Mouse (Mus musculus): ENCODE results near the gene Unc5b.
"Not testable (repeated sequence)": the region's sequence is repeated elsewhere in the genome, so short reads cannot be mapped to it uniquely, and the experiment has no call there.

The Unc5b gene

GRCm38 (mm10) chr10:60752040-60753020 is 79.1 kb downstream of the Unc5b start, which contains the start of gene Slc29a3:
TSS of gene Slc29a3 (minus strand) at chr10:60752794.
- peak; percentile 96 to 99 for DNase-seq

GRCm38 (mm10) chr10:60747667-60748212 is 83.6 kb downstream of the Unc5b start:
- DNase-seq = no peak

- DNase-seq = peak in 1 of 2 experiments; percentile 38
Measured at GRCm38 (mm10) chr10:60746512-60746911, 84.9 kb downstream of the Unc5b start.

- no peak for DNase-seq
Measured at GRCm38 (mm10) chr10:60744543-60745290, 86.7 kb downstream of the Unc5b start.

DNA sequence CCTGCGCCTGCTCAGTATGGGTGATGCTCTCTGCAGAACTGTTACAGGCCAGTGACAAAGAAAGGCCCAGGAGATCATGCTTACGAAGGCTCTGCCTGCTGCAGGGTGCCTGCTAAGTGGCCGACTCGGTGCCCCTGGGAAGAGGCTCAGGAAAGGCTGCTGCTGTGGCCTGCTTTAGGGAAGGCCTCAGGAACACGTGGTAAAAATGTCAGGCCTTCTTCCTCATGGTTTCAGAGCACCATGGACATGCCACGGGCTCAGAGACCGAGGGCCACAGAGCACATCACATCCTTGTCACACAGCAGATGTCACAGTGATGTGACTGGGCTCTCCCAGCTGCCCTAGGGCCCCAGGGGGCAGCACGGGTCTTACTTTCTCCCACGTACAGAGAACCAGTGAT is 87.7 kb downstream of the Unc5b start:
- DNase-seq = no peak

DNA sequence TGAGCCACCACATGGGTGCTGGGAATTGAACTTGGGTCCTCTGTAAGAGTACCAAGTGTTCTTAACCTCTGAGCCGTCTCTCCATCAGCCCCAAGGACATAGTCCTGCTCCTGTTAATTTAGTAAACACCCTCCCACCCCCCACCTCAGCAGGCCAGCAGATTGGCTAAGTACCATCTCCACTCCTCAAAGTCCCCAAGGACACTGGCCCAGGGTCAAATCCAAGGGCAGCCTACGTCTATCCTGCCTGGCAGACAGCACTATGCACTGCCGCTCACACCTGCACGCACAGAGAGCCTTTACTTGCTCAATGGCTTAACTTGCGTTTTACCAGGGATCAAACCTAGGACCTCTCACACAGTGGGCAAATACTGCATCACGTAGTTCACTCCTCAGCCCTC is 88.4 kb downstream of the Unc5b start:
- no peak for DNase-seq

DNA sequence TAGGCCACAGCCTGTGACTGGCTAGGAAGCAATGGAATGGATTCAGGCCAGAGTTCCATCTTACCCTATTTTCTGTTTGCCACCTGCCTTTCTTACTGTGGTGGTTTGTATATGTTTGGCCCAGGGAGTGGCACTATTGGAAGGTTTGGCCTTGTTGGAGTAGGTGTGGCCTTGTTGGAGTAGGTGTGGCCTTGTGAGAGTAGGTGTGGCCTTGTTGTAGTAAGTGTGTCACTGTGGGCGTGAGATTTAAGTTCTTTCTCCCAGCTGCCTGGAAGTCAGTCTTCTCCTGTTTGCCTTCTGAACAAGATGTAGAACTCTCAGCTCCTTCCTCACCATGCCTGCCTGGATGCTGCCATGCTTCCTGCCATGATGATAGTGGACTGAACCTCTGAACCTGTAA is 89.1 kb downstream of the Unc5b start:
- not testable (repeated sequence) for DNase-seq

DNA sequence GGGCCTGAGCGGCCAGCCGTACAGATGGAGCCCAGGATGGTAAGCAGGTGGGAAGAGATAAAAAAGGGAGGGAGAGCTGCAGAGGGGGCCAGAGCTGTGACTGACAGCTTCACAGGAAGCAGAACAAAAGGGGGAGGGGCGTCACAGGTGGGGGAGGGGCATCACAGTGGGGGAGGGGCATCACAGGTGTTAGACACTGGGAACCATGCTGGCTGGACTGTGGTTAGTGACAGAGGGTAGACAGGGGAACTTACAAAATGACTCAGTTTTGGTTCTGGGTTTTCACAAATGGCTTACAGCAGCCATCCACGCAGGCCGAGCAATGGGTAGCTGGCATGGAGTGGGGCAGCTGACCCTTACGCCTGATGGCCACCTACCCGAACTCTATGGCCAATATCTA is 89.9 kb downstream of the Unc5b start:
- no peak for DNase-seq

DNA sequence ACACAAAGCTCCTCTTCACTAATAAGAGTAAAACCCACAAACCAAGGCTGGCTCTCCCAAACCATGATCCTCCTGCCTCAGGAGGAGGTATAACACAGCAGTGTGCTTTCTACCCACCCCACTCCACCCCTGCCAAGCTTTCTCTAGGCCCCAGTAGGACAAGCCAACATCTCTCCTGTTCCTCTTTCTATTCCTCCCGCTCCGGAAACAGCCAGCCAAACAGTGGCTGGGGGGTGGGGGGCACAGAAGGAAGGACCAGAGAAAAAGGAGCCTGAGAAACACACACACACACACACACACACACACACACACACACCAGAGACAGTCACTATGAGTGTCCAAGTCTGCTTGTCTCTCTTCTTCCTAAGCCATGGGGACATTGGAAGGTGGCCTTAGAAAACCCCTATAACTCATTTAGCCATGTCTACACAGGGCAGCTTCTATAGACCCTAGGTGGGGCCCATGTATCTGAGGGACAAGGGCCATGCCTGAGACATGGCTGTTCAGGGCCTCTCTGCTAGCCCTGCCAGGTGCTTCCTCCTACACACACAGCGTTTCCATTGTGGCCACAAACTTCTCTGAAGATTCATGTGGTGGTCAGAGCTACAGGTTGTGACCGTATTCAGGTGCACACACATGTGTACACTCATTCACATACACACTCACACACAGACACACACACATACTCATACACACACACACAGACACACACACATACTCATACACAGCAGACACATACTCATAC is 91.6 kb downstream of the Unc5b start:
- no peak for DNase-seq

- DNase-seq = no peak
Measured at GRCm38 (mm10) chr10:60737886-60738640, 93.3 kb downstream of the Unc5b start.

DNA sequence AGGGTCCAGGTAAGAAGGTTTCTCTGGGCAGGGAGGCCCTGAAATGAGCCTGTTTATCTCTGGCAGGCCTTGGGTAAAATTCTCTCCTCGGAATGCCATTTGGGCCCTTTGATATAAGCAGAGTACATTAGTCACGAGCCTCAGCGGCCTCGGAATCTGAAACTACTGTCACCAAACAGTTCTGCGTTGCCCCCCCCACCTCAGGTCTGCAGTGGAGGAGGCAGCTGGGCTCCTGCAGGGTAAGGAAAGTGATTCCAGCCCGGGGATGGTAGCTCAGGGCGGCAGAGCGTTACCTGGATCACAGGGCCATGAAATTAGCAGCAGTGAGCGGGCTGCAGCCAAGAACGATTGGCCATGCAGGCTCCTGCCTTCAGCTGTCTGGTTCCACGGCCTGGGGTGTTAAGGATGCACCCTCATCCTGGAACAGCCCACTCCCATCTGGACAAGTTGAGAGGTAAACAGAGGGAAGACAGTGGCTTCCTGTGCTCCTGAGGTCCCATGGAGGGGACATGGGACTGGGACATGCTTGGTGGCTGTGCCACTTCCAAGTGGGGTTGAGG is 94.1 kb downstream of the Unc5b start:
- no peak for DNase-seq

DNA sequence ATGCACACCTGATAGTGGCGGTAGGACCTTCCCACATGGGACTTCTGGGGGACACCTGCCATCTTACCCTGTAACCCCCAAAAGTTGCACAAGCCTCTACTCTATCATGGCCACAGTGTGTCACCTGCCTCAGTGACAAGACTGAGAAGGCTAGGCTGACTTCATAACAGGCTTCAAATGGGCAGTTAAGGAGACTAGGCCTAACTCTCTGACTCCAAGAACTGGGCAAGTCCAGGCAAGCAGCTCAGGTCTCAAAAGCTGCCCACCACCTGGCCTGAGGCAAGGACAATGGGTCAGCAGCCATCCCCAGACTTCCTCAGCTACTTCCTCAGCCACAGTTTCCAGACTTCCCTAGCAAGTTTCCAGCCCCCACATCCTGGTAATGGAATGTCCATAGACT is 95.6 kb downstream of the Unc5b start:
- no peak for DNase-seq

DNA sequence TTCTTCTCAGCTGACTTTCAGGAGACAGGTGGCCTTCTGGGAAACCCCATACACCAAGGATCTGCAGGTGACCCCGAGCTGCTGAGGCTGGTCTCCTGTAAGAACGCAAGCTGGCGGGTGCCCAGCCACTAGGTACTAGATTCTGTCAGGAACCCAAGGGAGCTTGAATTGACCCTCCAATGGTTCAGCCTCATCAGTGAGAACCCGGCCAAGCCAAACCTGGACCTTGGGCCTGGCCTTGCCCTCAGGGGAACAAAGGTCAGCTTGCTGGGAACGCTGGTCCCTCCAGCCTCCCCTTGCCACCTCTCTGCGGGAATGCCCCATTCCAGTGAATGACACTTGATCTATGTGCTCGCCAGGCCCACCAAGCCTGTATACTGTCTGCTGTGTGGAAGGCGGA is 97.9 kb downstream of the Unc5b start:
- no peak for DNase-seq

- DNase-seq = no peak
Measured at GRCm38 (mm10) chr10:60732397-60732861, 99.0 kb downstream of the Unc5b start.

GRCm38 (mm10) chr10:60731742-60732141 is 99.6 kb downstream of the Unc5b start:
- no peak for DNase-seq

DNA sequence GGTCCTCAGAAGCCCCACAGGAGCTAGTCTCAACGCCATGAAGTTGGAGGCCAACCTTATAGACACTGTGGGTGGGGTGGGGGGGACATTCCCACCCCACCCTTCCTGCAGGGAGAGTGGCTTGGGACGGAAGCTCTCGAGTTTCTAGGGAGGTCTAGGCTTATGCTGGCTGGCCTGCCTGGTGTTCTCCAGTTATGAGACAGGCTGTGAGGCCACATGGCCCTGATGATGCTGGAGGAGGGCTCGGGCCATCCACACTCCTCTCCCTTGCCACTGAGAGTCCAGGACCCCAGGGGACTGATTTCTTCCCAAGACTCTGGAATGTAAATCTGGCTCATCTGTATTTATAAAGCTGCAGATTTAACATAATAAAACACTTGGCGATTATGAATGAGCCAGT is 104.1 kb downstream of the Unc5b start:
- DNase-seq = peak in 1 of 2 experiments; percentile 33

GRCm38 (mm10) chr10:60726896-60727295 is 104.5 kb downstream of the Unc5b start:
- no peak for DNase-seq

DNA sequence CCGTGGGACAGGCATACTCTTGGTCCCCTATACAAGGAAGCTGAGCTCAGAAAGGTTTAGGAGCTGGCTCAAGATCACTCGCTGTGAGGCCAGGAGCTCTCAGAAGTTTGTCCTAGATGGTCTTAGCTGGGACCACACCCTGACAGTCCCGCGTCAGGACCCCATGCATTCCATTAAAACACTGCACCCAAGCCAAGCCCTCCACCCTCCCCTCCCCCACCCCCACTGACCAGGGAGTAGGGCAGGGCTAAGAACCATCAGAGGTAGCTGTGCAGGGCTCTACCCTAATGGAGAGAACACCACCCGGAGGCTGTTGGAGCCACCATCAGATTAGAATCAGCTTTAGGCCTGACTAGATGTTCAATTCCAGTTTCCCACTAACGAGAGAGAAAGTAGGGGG is 106.9 kb downstream of the Unc5b start:
- no peak for DNase-seq

DNA sequence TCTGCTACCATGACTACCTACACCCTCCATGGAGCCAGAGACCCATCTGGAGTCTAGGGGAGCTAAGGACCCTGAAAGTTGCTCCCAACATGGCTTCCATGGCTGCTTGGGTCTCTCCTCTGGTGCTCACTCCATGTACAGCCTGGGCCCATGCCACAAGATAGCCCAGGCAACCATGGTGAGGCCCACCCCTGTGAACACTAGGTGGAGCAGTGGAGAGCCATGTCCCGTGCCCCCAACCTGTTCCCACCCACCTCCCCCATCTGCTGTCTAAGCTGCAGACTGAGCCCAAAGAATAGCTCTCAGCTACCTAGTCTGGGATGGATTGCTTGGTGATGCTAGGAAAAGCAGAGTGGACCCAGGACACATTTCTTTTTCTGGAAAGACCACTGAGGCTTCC is 108.0 kb downstream of the Unc5b start:
- DNase-seq = no peak

- DNase-seq = no peak
Measured at GRCm38 (mm10) chr10:60721640-60722039, 109.7 kb downstream of the Unc5b start.

DNA sequence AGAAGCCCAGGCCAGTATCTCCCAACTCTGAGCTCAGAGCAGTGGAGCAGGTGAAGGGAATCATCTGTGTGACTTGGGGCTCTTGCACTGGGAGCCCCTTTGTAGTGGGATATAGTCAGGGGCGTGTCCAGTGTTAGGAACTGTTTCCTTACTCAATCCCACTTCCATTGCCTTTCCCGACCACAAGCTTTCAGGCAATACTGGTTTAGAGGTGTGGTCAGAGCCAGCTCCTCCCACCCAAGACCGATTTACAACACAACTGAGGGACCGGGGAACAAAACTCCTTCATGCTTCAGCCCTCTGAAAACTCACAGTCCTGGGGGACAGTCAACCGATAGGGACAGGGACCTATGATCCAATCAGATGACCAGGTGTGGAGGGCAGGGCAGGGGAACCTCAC is 110.9 kb downstream of the Unc5b start:
- DNase-seq = no peak

GRCm38 (mm10) chr10:60718491-60718890 is 112.9 kb downstream of the Unc5b start:
- DNase-seq = no peak

All from lung, postnatal 4 days (tissue).